Mouse (Mus musculus) cerebellum, postnatal 25 days (tissue): ENCODE data around the gene Lrrtm3.

ENCODE experiments used
- DNase-seq, 2 experiments: peaks; one replicate each; pipeline ENCODE4 v3.0.0; 2021; ENCODE audit warnings: mixed read lengths in 2 of 2

The Lrrtm3 gene

GRCm38 (mm10) chr10:64041218-64041617 is 48.9 kb downstream of the Lrrtm3 start:
- DNase-seq: peak in 1 of 2 experiments; percentile 35

GRCm38 (mm10) chr10:64039760-64040535 is 50.1 kb downstream of the Lrrtm3 start:
- peak; percentile 86 to 87 for DNase-seq

- peak; percentile 46 to 67 for DNase-seq
Measured at GRCm38 (mm10) chr10:64030901-64031300, 59.2 kb downstream of the Lrrtm3 start.

GRCm38 (mm10) chr10:64023340-64023739 is 66.7 kb downstream of the Lrrtm3 start:
- DNase-seq: peak in 1 of 2 experiments; percentile 35

GRCm38 (mm10) chr10:64020347-64020746 is 69.7 kb downstream of the Lrrtm3 start:
- DNase-seq: no peak

- no peak for DNase-seq
Measured at GRCm38 (mm10) chr10:64001996-64002395, 88.1 kb downstream of the Lrrtm3 start.

GRCm38 (mm10) chr10:64001531-64001930 is 88.5 kb downstream of the Lrrtm3 start:
- DNase-seq: no peak

GRCm38 (mm10) chr10:63994251-63994650 is 95.8 kb downstream of the Lrrtm3 start:
- no peak for DNase-seq

- DNase-seq: no peak
Measured at GRCm38 (mm10) chr10:63985576-63985975, 104.5 kb downstream of the Lrrtm3 start.

- no peak for DNase-seq
Measured at GRCm38 (mm10) chr10:63979410-63979809, 110.7 kb downstream of the Lrrtm3 start.

- DNase-seq: no peak
Measured at GRCm38 (mm10) chr10:63978969-63979368, 111.1 kb downstream of the Lrrtm3 start.

- DNase-seq: no peak
Measured at GRCm38 (mm10) chr10:63978535-63978934, 111.5 kb downstream of the Lrrtm3 start.

- DNase-seq: no peak
Measured at GRCm38 (mm10) chr10:63978101-63978500, 112.0 kb downstream of the Lrrtm3 start.

GRCm38 (mm10) chr10:63972300-63972699 is 117.8 kb downstream of the Lrrtm3 start:
- DNase-seq: no peak

GRCm38 (mm10) chr10:63954308-63954930 is 135.7 kb downstream of the Lrrtm3 start:
- DNase-seq: peak; percentile 55 to 66

- DNase-seq: no peak
Measured at GRCm38 (mm10) chr10:63951481-63951880, 138.6 kb downstream of the Lrrtm3 start.

GRCm38 (mm10) chr10:63950867-63951266 is 139.2 kb downstream of the Lrrtm3 start:
- peak in 1 of 2 experiments; percentile 20 for DNase-seq

- peak; percentile 51 to 59 for DNase-seq
Measured at GRCm38 (mm10) chr10:63947266-63947665, 142.8 kb downstream of the Lrrtm3 start.

GRCm38 (mm10) chr10:63945534-63945933 is 144.5 kb downstream of the Lrrtm3 start:
- no peak for DNase-seq

- peak in 1 of 2 experiments; percentile 34 for DNase-seq
Measured at GRCm38 (mm10) chr10:63933946-63934345, 156.1 kb downstream of the Lrrtm3 start.

- no peak for DNase-seq
Measured at GRCm38 (mm10) chr10:63927334-63927733, 162.7 kb downstream of the Lrrtm3 start, which contains the start of gene Gm10118. Gene Gm10118, minus strand, starts transcription at chr10:63927434.

- no peak for DNase-seq
Measured at GRCm38 (mm10) chr10:63908878-63909277, 181.2 kb downstream of the Lrrtm3 start.

- DNase-seq: no peak
Measured at GRCm38 (mm10) chr10:63899891-63900290, 190.2 kb downstream of the Lrrtm3 start.

GRCm38 (mm10) chr10:63894612-63895011 is 195.5 kb downstream of the Lrrtm3 start:
- DNase-seq: no peak
